Comparison of ENCODE assay signal across 8 mouse cellular contexts in the genomic region with DNA sequence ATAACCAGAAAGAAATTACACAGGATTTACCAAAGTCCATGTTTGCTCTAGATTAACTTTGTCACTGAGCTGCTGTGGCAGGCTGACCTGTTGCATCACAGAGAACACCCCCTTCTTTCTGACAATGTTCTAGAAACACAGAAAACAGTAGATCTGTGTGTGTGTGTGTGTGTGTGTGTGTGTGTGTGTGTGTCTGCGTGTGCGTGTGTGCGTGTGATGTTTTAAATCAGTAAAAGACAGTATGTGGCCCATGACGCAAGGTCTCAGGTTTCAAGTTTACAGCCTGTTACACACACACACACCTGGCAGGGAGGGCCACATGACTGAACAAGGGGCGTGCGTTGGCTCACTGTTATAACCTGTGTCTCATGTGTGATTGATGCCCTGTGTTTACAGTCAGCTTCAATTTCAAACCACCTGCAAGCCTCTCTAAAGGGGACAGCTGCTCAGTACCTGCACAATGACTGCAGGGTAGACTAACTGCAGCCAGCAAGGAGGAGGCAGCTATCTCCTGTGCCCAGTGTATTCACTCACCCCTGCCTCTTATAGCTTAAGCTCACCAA. TPM values are rescaled to one million over a fixed set of nuclear protein-coding genes. Genes with fewer than 3 reads are reported as not detected.
DNase-seq lines count a peak whose midpoint lies in the region; ATAC-seq and TF ChIP-seq lines count a peak whose summit lies in the region.

No protein-coding gene starts in this region.

- no peaks in the 10 kb centered on the region for H3K9me3 ChIP-seq in heart, embryonic 11.5 days (replicated peaks; ENCODE audit: control insufficient read depth, low read length)
- no peaks in the 10 kb centered on the region for H3K9me3 ChIP-seq in lung, embryonic 14.5 days (ENCODE audit: low read depth, low read length)

- peak overlapping the region; percentile 81; the same call in 1 of the 2 replicates for H3K9ac ChIP-seq in heart, embryonic 11.5 days (ENCODE audit: low read depth, low read length)
- 0 out of 2 replicates have a peak overlapping the region, but pooled peaks have one; percentile 67 for H3K9ac ChIP-seq in lung, embryonic 14.5 days

- no peak overlapping the region for H3K27ac ChIP-seq in heart, embryonic 11.5 days (ENCODE audit: low read depth, low read length)
- peak overlapping the region; percentile 36 for H3K27ac ChIP-seq in kidney, adult 2 months (ENCODE audit: insufficient read depth, low read depth, low read length)
- H3K27ac ChIP-seq in lung, embryonic 14.5 days (ENCODE audit: low read depth) = no peak overlapping the region

- peak overlapping the region; percentile 76 for H3K4me2 ChIP-seq in heart, embryonic 11.5 days
- H3K4me2 ChIP-seq in lung, embryonic 14.5 days = peak overlapping the region; percentile 97

- H3K4me1 ChIP-seq in heart, embryonic 11.5 days (ENCODE audit: control insufficient read depth, insufficient read depth, low read length) = peaks cover 16% of the 10 kb centered on the region
- peaks cover 12% of the 10 kb centered on the region; the same call in 1 of the 2 replicates for H3K4me1 ChIP-seq in kidney, adult 2 months (ENCODE audit: control insufficient read depth, insufficient read depth, low read length)
- H3K4me1 ChIP-seq in lung, embryonic 14.5 days (ENCODE audit: insufficient read depth) = 0 out of 2 replicates have a peak, but pooled peaks cover 3% of the 10 kb centered on the region

- ATAC-seq in heart, embryonic 11.5 days (replicated peaks; ENCODE audit: insufficient number of reproducible peaks, low FRiP score, low TSS enrichment) = no peak
- ATAC-seq in erythroid progenitor cell, adult 5-6 weeks (replicated peaks; ENCODE audit: low FRiP score, poor library complexity, severe bottlenecking) = peak; percentile 25
- no peak for ATAC-seq in lung, embryonic 14.5 days (ENCODE audit: insufficient read depth)

- no peak for TF ChIP-seq POLR2A in kidney, adult 2 months (IDR thresholded peaks at IDR 0.05; ENCODE audit: low read depth, low read length)

- H3K27me3 ChIP-seq in heart, embryonic 11.5 days (ENCODE audit: control insufficient read depth, insufficient read depth, low read length) = no peaks in the 10 kb centered on the region
- no peaks in the 10 kb centered on the region for H3K27me3 ChIP-seq in kidney, adult 2 months (replicated peaks; ENCODE audit: control insufficient read depth, insufficient read depth, low read length)
- H3K27me3 ChIP-seq in lung, embryonic 14.5 days (ENCODE audit: insufficient read depth, low read length) = no peaks in the 10 kb centered on the region
- no peaks in the 10 kb centered on the region for H3K27me3 ChIP-seq in splenic B cell, adult 2 months (ENCODE audit: control insufficient read depth, insufficient read depth, low read length, poor library complexity, severe bottlenecking)

- no peak for DNase-seq in heart, adult 8-10 months (ENCODE audit: low spot score)
- peak; percentile 63 for DNase-seq in kidney, adult 2 months
- DNase-seq in lung, embryonic 14.5 days = peak; percentile 9
- DNase-seq in splenic B cell, adult 2 months (ENCODE audit: low read depth, low spot score) = peak; percentile 69
- no peak for DNase-seq in cerebellum, postnatal 14 days
- no peak for DNase-seq in right cerebral cortex, postnatal 36 days (ENCODE audit: low spot score in 2 of 2)

- WGBS in heart, embryonic 11.5 days (ENCODE audit: insufficient replicate concordance) = 47% methylated on average over 6 of the region's 6 CpGs
- 41% methylated on average over 6 of the region's 6 CpGs for WGBS in kidney, adult 2 months
- WGBS in lung, embryonic 14.5 days = 52% methylated on average over 6 of the region's 6 CpGs

- H3K4me3 ChIP-seq in heart, embryonic 11.5 days (ENCODE audit: low read depth, low read length) = peak overlapping the region; percentile 87
- peak overlapping the region; percentile 80 for H3K4me3 ChIP-seq in kidney, adult 2 months (ENCODE audit: insufficient read depth, low read depth, low read length)
- peak overlapping the region; percentile 70 for H3K4me3 ChIP-seq in lung, embryonic 14.5 days (ENCODE audit: low read depth, low read length)

- TF ChIP-seq CTCF in kidney, adult 2 months (conservative IDR thresholded peaks at IDR 0.05; ENCODE audit: insufficient read depth, insufficient read length, low read depth, low read length) = no peak
- TF ChIP-seq CTCF in lung, embryonic 14.5 days (IDR thresholded peaks at IDR 0.05; ENCODE audit: low read depth) = no peak

- H3K36me3 ChIP-seq in heart, embryonic 11.5 days (ENCODE audit: control insufficient read depth, insufficient read depth, low read length) = no peaks in the 10 kb centered on the region
- H3K36me3 ChIP-seq in kidney, adult 2 months (ENCODE audit: control insufficient read depth, insufficient read depth, low read length) = no peaks in the 10 kb centered on the region
- no peaks in the 10 kb centered on the region for H3K36me3 ChIP-seq in lung, embryonic 14.5 days (ENCODE audit: insufficient read depth)
- H3K36me3 ChIP-seq in splenic B cell, adult 2 months (ENCODE audit: control insufficient read depth, insufficient read depth, low read length, poor library complexity, severe bottlenecking) = peaks cover 5% of the 10 kb centered on the region; the same call in 1 of the 2 replicates

RNA-seq across cellular contexts. Expression of a gene that starts 2.7 kb away (rescaled TPM):
- polyA plus RNA-seq in heart, embryonic 11.5 days (2014; fragmentation: Nextera tagmentation; extraction: Ambion mirVana) = 8.5 and 8.8 TPM in 2 replicates
- 10 to 100 TPM; 34.3 to 41.0 (median 38.3) TPM for total RNA-seq in heart, adult 8-10 months (2022)
- total RNA-seq in erythroid progenitor cell, adult 5-6 weeks (2015; ENCODE audit: low replicate concordance) = 86.9 and 121 TPM in 2 replicates
- 92.8 and 112 TPM in 2 replicates for total RNA-seq in erythroid progenitor cell, adult 5-6 weeks (2017; ENCODE audit: low replicate concordance)
- polyA plus RNA-seq in kidney, adult 2 months (2012; rRNA removed) = 30.5 and 33.4 TPM in 2 replicates
- polyA plus RNA-seq in lung, embryonic 14.5 days (2014; fragmentation: Nextera tagmentation; extraction: Ambion mirVana) = 4.7 and 4.8 TPM in 2 replicates

Comparison
In these comparisons a context has a peak if more than half of its experiments do, and no peak if none do; other contexts are left out.
1. DNase-seq: peak in kidney, adult 2 months (single experiment), lung, embryonic 14.5 days (single experiment) and splenic B cell, adult 2 months (single experiment); none in heart, adult 8-10 months (single experiment), cerebellum, postnatal 14 days (0 of 2) and right cerebral cortex, postnatal 36 days (0 of 2).
2. Peak in every context shown above with its lines, with median percentiles within 50 percentile points of each other: H3K4me3 ChIP-seq.